Mouse (Mus musculus) layer of hippocampus, adult 11-12 months (tissue): ENCODE measurements around the gene Gpr142.
A peak's percentile ranks its signal among the peaks of the same experiment; 100 is the strongest.

Source experiments
- DNase-seq: peaks from one replicate; pipeline ENCODE4 v3.0.0; 2022; ENCODE audit warnings: low spot score

Gene Gpr142

GRCm38 (mm10) chr11:114801906-114802305 is 3.2 kb downstream of the Gpr142 start:
- no peak for DNase-seq

GRCm38 (mm10) chr11:114802540-114803267 is 4.0 kb downstream of the Gpr142 start:
- DNase-seq = no peak

GRCm38 (mm10) chr11:114803990-114804389 is 5.3 kb downstream of the Gpr142 start:
- no peak for DNase-seq

GRCm38 (mm10) chr11:114807025-114807424 is 8.3 kb downstream of the Gpr142 start:
- DNase-seq = no peak

- DNase-seq = no peak
Measured at GRCm38 (mm10) chr11:114807686-114808427, 9.1 kb downstream of the Gpr142 start.

GRCm38 (mm10) chr11:114809371-114809770 is 10.6 kb downstream of the Gpr142 start:
- no peak for DNase-seq

- no peak for DNase-seq
Measured at GRCm38 (mm10) chr11:114810344-114810743, 11.6 kb downstream of the Gpr142 start.

GRCm38 (mm10) chr11:114812731-114813240 is 14.1 kb downstream of the Gpr142 start:
- DNase-seq = peak; percentile 94

- no peak for DNase-seq
Measured at GRCm38 (mm10) chr11:114814873-114815592, 16.3 kb downstream of the Gpr142 start.

GRCm38 (mm10) chr11:114816934-114817333 is 18.2 kb downstream of the Gpr142 start:
- DNase-seq = no peak

GRCm38 (mm10) chr11:114818185-114818584 is 19.5 kb downstream of the Gpr142 start:
- DNase-seq = no peak

- DNase-seq = no peak
Measured at GRCm38 (mm10) chr11:114819110-114819509, 20.4 kb downstream of the Gpr142 start.

GRCm38 (mm10) chr11:114820444-114820843 is 21.7 kb downstream of the Gpr142 start:
- DNase-seq = no peak

- no peak for DNase-seq
Measured at GRCm38 (mm10) chr11:114821325-114821724, 22.6 kb downstream of the Gpr142 start.

GRCm38 (mm10) chr11:114822727-114823126 is 24.0 kb downstream of the Gpr142 start:
- DNase-seq = peak; percentile 88

- DNase-seq = no peak
Measured at GRCm38 (mm10) chr11:114823199-114823725, 24.5 kb downstream of the Gpr142 start.

- DNase-seq = no peak
Measured at GRCm38 (mm10) chr11:114826686-114827085, 28.0 kb downstream of the Gpr142 start.

- DNase-seq = no peak
Measured at GRCm38 (mm10) chr11:114829499-114830432, 31.0 kb downstream of the Gpr142 start.

GRCm38 (mm10) chr11:114830433-114830773 is 31.7 kb downstream of the Gpr142 start:
- no peak for DNase-seq

GRCm38 (mm10) chr11:114833166-114833565 is 34.4 kb downstream of the Gpr142 start:
- DNase-seq = no peak

- no peak for DNase-seq
Measured at GRCm38 (mm10) chr11:114843818-114844463, 45.2 kb downstream of the Gpr142 start.
